Mouse (Mus musculus): ENCODE data around the gene Irf8. TPM values are rescaled to one million over a fixed set of nuclear protein-coding genes. Genes with fewer than 3 reads are reported as not detected.
"Not testable (repeated sequence)": the region's sequence is repeated elsewhere in the genome, so short reads cannot be mapped to it uniquely, and the experiment has no call there.

The Irf8 gene
- polyA plus RNA-seq, 1 experiment: 109 TPM

- no peaks in the 10 kb centered on the region for H3K36me3 ChIP-seq (ENCODE audit: control insufficient read depth, insufficient read depth, low read length)
- H3K4me3 ChIP-seq (ENCODE audit: control insufficient read depth, insufficient read depth, low read length): no peak overlapping the region
- no peaks in the 10 kb centered on the region for H3K27me3 ChIP-seq (ENCODE audit: control insufficient read depth, insufficient read depth, low read length)
- H3K4me1 ChIP-seq (replicated peaks; ENCODE audit: control insufficient read depth, insufficient read depth, low read length): peaks cover 21% of the 10 kb centered on the region
- no peak for DNase-seq
- TF ChIP-seq POLR2A (IDR thresholded peaks at IDR 0.05; ENCODE audit: control insufficient read depth, extremely low read depth, insufficient read depth, low read length, poor library complexity) (no peak), CTCF (IDR thresholded peaks at IDR 0.05; ENCODE audit: borderline replicate concordance, control insufficient read depth, extremely low read depth, insufficient read depth, low read length, poor library complexity) (no peak)
- no peak overlapping the region for H3K27ac ChIP-seq (ENCODE audit: control insufficient read depth, insufficient read depth, low read length)
- 18% methylated on average over 6 of the region's 6 CpGs for WGBS
These were observed 21.0 kb upstream of the Irf8 start for GRCm38 (mm10) chr8:120715200-120715599.

- H3K4me3 ChIP-seq (ENCODE audit: control insufficient read depth, insufficient read depth, low read length): no peak overlapping the region
- no peaks in the 10 kb centered on the region for H3K27me3 ChIP-seq (ENCODE audit: control insufficient read depth, insufficient read depth, low read length)
- 76% methylated on average over 15 of the region's 15 CpGs for WGBS
- peak overlapping the region; percentile 27; the same call in 1 of the 2 replicates for H3K27ac ChIP-seq (ENCODE audit: control insufficient read depth, insufficient read depth, low read length)
- H3K36me3 ChIP-seq (ENCODE audit: control insufficient read depth, insufficient read depth, low read length): no peaks in the 10 kb centered on the region
- DNase-seq: no peak
- H3K4me1 ChIP-seq (replicated peaks; ENCODE audit: control insufficient read depth, insufficient read depth, low read length): peaks cover 21% of the 10 kb centered on the region
- TF ChIP-seq POLR2A (IDR thresholded peaks at IDR 0.05; ENCODE audit: control insufficient read depth, extremely low read depth, insufficient read depth, low read length, poor library complexity) (no peak), CTCF (IDR thresholded peaks at IDR 0.05; ENCODE audit: borderline replicate concordance, control insufficient read depth, extremely low read depth, insufficient read depth, low read length, poor library complexity) (no peak)
These were observed 20.0 kb upstream of the Irf8 start for GRCm38 (mm10) chr8:120715996-120716680.

- no peak for TF ChIP-seq CTCF (IDR thresholded peaks at IDR 0.05; ENCODE audit: borderline replicate concordance, control insufficient read depth, extremely low read depth, insufficient read depth, low read length, poor library complexity)
- no peak for TF ChIP-seq POLR2A (IDR thresholded peaks at IDR 0.05; ENCODE audit: control insufficient read depth, extremely low read depth, insufficient read depth, low read length, poor library complexity)
- no peaks in the 10 kb centered on the region for H3K36me3 ChIP-seq (ENCODE audit: control insufficient read depth, insufficient read depth, low read length)
- no peak overlapping the region for H3K4me3 ChIP-seq (ENCODE audit: control insufficient read depth, insufficient read depth, low read length)
- peaks cover 22% of the 10 kb centered on the region for H3K4me1 ChIP-seq (replicated peaks; ENCODE audit: control insufficient read depth, insufficient read depth, low read length)
- no peaks in the 10 kb centered on the region for H3K27me3 ChIP-seq (ENCODE audit: control insufficient read depth, insufficient read depth, low read length)
- no peak overlapping the region for H3K27ac ChIP-seq (ENCODE audit: control insufficient read depth, insufficient read depth, low read length)
- 51% methylated on average over 19 of the region's 19 CpGs for WGBS
- no peak for DNase-seq
These were observed 16.4 kb upstream of the Irf8 start for GRCm38 (mm10) chr8:120719586-120720236.

GRCm38 (mm10) chr8:120723025-120723424, 13.1 kb upstream of the Irf8 start:
- no peak overlapping the region for H3K4me3 ChIP-seq (ENCODE audit: control insufficient read depth, insufficient read depth, low read length)
- DNase-seq: no peak
- WGBS: 88% methylated on average over 6 of the region's 6 CpGs
- H3K27ac ChIP-seq (ENCODE audit: control insufficient read depth, insufficient read depth, low read length): no peak overlapping the region
- H3K27me3 ChIP-seq (ENCODE audit: control insufficient read depth, insufficient read depth, low read length): no peaks in the 10 kb centered on the region
- TF ChIP-seq POLR2A (IDR thresholded peaks at IDR 0.05; ENCODE audit: control insufficient read depth, extremely low read depth, insufficient read depth, low read length, poor library complexity): no peak
- TF ChIP-seq CTCF (IDR thresholded peaks at IDR 0.05; ENCODE audit: borderline replicate concordance, control insufficient read depth, extremely low read depth, insufficient read depth, low read length, poor library complexity): peak; percentile 79; the same call in 1 of the 2 replicates
- H3K36me3 ChIP-seq (ENCODE audit: control insufficient read depth, insufficient read depth, low read length): no peaks in the 10 kb centered on the region
- H3K4me1 ChIP-seq (replicated peaks; ENCODE audit: control insufficient read depth, insufficient read depth, low read length): peaks cover 21% of the 10 kb centered on the region

- peaks cover 30% of the 10 kb centered on the region for H3K4me1 ChIP-seq (replicated peaks; ENCODE audit: control insufficient read depth, insufficient read depth, low read length)
- not testable (repeated sequence) for H3K27ac ChIP-seq (ENCODE audit: control insufficient read depth, insufficient read depth, low read length); H3K27me3 ChIP-seq (ENCODE audit: control insufficient read depth, insufficient read depth, low read length); DNase-seq; H3K36me3 ChIP-seq (ENCODE audit: control insufficient read depth, insufficient read depth, low read length); H3K4me3 ChIP-seq (ENCODE audit: control insufficient read depth, insufficient read depth, low read length)
- 99% methylated on average over 4 of the region's 4 CpGs for WGBS
These were observed 12.1 kb upstream of the Irf8 start for GRCm38 (mm10) chr8:120724096-120724495.

GRCm38 (mm10) chr8:120724816-120725575, 11.2 kb upstream of the Irf8 start:
- DNase-seq: peak; percentile 47
- TF ChIP-seq CTCF (IDR thresholded peaks at IDR 0.05; ENCODE audit: borderline replicate concordance, control insufficient read depth, extremely low read depth, insufficient read depth, low read length, poor library complexity) (no peak), POLR2A (IDR thresholded peaks at IDR 0.05; ENCODE audit: control insufficient read depth, extremely low read depth, insufficient read depth, low read length, poor library complexity) (no peak)
- peaks cover 36% of the 10 kb centered on the region for H3K4me1 ChIP-seq (replicated peaks; ENCODE audit: control insufficient read depth, insufficient read depth, low read length)
- no peaks in the 10 kb centered on the region for H3K27me3 ChIP-seq (ENCODE audit: control insufficient read depth, insufficient read depth, low read length)
- WGBS: 30% methylated on average over 17 of the region's 17 CpGs
- H3K36me3 ChIP-seq (ENCODE audit: control insufficient read depth, insufficient read depth, low read length): no peaks in the 10 kb centered on the region
- no peak overlapping the region for H3K4me3 ChIP-seq (ENCODE audit: control insufficient read depth, insufficient read depth, low read length)
- peak overlapping the region; percentile 0; the same call in 1 of the 2 replicates for H3K27ac ChIP-seq (ENCODE audit: control insufficient read depth, insufficient read depth, low read length)
